Mouse (Mus musculus) mouse trophoblast stem cell (cell line): Measurements from ENCODE around the gene Samd5.

Source experiments
- in situ Hi-C, 2 experiments: fragments of 300-500 bp; cut with MseI, MboI; formaldehyde crosslinking; loops; 2 replicates in 1 of 2; 3 replicates in 1 of 2; pipeline ENCODE4 v1.15.1; 2025

The Samd5 gene

GRCm38 (mm10) chr10:9668791-9669190, 6.2 kb downstream of the Samd5 start:
- in situ Hi-C loops = no loop called here

- in situ Hi-C loops = no loop called here
Measured at GRCm38 (mm10) chr10:9652946-9653345, 22.1 kb downstream of the Samd5 start.

DNA sequence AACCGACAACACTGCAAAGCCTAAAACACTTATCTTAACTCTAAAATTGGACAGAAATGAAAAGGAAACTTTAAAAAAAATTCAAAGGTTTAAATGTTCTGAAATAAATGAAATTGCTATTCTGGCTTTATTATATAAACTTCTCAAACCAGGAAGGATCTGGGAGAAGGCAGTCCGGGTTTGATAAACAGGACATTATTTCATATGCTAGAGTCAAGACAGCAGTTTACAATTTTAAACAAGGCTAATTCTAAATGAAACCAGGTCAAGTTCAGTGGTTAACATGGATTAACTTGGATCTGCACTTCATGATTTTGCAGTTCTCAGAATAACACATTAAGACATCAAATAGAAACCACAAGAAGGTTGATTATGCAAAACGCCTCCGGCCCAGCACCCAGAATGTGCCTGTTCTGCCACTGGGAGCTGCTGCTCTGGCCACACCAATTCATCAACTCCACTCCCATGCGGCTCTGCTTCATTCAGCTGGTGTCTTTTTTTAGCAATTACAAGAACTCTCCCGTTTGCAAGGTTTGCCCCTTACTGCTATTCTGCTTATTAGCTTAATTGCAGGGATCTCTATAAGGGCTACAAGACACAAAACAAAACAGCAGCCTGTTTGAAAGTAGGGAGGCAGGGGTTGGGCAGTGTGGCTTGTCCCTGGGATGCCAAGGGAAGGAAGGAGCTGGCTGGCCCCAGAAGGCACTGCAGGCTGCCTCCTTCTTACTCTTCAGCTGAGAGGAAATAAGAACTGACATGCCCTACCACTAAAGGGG, 24.8 kb downstream of the Samd5 start:
- in situ Hi-C loops = no loop called here

- in situ Hi-C loops = no loop called here
Measured at GRCm38 (mm10) chr10:9648464-9648863, 26.5 kb downstream of the Samd5 start.

- in situ Hi-C loops = no loop called here
Measured at GRCm38 (mm10) chr10:9647741-9648140, 27.3 kb downstream of the Samd5 start.

GRCm38 (mm10) chr10:9646391-9646790, 28.6 kb downstream of the Samd5 start:
- in situ Hi-C loops = no loop called here

GRCm38 (mm10) chr10:9643531-9643930, 31.5 kb downstream of the Samd5 start:
- in situ Hi-C loops = no loop called here

DNA sequence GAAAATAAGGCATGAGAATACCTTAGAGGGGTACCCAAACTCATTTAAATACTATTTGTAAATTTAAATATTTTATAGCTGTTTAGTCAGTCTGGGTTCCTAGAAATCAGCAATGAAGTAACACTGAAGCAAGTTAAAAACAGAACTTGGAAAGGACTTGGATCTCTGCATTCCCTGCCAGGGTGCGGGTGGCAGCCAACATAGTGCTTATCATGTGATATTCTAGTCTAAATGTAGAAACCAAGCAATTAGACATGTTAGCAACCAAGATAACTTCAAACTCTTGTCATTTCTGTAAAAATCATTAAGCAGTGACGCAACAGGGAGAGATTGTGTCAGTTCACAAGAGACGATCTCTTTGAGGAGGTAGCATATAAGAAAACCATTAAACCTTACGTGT, 32.9 kb downstream of the Samd5 start:
- in situ Hi-C loops = no loop called here

GRCm38 (mm10) chr10:9640678-9641077, 34.3 kb downstream of the Samd5 start:
- in situ Hi-C loops = no loop called here

DNA sequence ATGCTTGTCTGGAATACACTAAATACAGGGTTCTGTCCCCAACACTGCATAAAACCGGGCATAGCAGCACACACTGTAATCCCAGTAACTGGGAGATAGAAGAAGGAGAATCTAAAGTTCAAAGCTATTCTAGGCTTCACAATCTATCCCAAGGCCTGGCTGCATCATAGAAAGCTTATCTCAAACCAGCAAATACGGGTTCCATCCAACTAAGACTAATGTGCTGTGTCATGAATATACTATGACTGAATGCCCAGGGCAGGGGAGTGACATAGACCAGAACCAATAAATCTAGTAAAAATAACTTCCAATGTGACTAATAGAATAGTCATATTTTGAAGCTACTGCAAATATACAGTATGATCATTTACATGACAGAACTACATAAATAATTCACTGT, 35.0 kb downstream of the Samd5 start:
- in situ Hi-C loops = no loop called here

DNA sequence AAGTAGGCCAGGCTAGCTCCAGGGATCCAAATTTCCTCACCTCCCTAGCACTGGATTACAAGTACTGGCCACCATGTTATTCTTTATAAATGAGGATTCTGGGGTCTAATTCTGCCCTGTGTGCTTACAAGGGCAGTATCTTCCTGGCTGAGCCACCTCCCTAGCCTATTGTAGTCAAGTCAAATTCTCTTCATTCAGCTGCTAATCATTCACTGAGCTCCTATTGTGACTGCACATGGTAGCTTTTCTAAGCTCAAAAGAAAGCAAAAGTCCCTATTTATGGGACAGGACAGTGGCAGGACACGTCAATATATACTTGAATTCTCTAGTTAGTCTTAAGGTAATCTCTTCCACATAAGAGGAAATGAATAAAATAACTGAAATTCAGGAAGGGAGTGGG, 49.7 kb downstream of the Samd5 start:
- in situ Hi-C loops = no loop called here

DNA sequence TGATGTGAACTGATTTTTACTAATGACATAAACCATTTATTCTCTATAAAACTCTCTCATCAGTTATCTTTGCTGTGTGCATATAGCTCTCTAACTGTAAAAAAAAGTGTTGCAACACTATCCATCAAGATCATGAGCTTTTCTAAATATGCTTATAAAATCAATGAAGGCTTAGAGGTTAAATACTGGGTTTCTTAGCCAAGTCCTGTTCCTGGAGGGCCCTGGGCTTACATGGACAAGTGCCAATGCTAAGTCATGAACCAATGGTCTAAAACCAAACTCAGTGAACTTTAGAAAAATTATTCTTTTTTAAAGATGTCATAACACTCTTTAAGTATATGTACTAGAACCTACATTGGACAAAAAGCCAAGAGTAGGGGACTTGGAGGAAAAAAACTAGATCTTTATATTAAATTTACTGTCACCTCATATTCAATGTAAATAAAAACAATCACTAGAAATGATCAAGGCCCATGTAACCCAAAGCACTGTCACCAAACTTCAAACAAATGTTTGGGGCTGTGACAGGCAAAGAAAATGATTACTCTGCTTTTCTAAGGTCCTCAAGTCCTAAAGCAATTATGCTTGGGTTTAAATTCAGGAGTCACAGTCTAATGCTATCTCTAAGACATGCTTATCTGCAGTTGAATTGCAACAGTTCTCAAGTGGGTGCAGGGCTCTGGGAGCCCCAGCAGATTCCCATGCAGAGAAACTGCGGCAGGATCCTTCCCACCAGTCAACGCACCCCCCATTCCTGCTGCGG, 52.9 kb downstream of the Samd5 start:
- in situ Hi-C loops = no loop called here

DNA sequence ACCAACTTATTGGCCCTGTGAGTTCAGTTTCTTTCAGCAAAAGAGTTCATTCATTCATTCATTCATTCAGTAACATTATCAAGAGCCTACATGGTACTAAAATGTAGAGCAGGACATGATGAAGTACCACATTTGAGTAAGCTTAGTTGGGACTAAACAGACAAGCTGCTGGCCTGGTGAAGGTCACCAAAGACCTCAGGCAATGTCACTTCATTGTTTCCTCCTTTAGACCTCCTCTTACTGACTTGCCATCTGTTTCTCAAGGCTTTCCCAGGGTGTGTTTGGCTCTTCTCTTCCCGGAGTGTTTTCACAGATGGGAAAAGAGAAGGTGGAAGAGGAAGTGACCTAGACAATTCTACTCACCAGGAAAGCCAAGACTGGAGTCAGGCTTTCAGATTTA, 54.0 kb downstream of the Samd5 start:
- in situ Hi-C loops = no loop called here

- in situ Hi-C loops = no loop called here
Measured at GRCm38 (mm10) chr10:9615009-9615408, 60.0 kb downstream of the Samd5 start.

DNA sequence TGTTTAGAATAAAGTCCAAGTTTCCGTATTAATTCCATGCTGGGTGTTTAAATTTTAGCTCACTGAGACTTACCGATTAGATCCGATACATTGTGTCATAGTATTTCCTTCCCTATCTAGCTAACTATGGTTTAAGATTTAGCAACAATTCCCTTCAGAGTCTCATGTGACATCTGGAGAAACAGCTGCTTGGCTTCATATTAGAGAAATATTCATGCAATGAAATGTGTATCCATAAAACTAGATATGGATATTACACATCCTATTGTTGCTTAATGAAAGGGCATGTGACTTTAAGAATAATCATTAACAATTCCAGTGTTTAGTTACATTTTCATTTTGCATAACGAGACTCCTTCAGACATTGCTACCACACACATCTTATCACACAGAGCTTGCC, 66.2 kb downstream of the Samd5 start:
- in situ Hi-C loops = no loop called here

GRCm38 (mm10) chr10:9607155-9607554, 67.9 kb downstream of the Samd5 start:
- in situ Hi-C loops = no loop called here

DNA sequence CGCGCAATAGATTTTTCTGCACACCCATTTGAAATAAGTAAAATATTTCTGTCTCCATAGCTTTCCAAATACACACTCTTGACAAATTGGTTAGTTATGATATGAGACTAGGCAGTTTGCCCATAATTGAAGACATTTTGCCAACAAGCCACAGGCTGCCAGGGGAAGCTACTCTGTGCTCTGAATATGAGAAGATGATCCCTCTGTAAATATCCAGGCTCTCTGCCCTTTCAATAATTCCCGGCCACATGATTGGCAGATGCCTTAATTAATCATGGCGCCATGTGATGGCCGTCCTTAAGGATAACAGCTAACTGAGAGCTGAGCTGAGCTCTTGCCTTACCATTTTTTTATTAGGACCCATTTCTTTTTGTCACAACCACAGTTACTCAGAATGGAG, 69.4 kb downstream of the Samd5 start:
- in situ Hi-C loops = no loop called here

DNA sequence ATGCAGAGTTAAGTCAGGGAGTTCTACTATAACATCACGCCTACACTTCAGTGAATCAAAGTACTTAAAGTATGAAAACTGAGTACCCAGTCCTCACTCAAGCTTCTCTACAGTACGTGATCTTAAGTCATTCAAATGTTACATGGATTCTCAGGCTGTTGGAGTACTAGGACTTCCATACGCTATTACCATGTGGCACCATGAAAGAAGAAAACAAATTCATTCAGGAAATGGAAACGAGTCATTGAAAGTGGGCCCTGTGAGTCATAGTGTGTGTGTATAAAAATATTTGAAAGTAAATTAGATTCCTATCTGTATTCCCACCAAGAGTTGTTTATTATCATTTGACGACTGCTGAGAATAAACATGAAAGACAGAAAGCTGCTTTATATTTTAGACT, 71.7 kb downstream of the Samd5 start:
- in situ Hi-C loops = no loop called here

GRCm38 (mm10) chr10:9602845-9603244, 72.2 kb downstream of the Samd5 start:
- in situ Hi-C loops = no loop called here

DNA sequence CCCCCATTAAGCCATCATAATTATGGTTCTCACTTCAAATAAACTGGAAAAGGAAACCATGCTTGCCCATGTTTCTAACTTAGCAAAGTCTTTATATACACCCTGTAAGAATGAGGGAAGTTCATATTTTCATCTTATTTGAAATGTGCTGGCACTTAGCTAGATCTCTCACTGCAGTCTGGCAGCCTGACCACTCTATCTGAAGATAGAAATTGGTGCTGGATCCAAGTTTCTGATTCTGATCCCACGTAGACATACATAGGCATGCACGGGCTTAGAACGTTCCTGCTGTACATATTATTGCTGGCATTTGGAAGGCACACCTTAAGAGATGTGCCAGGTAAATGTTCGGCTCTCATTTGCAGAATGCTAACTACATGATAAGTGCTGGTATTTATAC, 72.6 kb downstream of the Samd5 start:
- in situ Hi-C loops = no loop called here

DNA sequence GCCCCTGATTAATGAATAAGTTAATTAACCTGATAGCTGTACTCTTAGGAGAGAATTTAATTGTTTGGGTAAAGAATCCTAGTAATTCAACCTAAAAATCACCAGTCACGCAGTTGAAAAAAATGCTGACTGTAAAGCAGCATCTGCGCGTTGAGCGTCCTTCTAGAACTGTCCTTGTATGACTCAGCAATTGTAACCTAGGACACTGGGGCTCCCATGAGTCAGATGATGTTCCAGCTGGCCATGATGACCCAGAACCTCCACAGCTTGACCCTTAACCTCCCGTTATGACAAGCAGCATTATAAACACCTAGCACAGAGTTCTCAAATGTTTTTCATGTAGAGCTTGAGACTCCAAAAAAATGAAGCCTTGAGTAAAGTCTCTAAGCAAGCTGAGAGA, 78.8 kb downstream of the Samd5 start:
- in situ Hi-C loops = no loop called here

DNA sequence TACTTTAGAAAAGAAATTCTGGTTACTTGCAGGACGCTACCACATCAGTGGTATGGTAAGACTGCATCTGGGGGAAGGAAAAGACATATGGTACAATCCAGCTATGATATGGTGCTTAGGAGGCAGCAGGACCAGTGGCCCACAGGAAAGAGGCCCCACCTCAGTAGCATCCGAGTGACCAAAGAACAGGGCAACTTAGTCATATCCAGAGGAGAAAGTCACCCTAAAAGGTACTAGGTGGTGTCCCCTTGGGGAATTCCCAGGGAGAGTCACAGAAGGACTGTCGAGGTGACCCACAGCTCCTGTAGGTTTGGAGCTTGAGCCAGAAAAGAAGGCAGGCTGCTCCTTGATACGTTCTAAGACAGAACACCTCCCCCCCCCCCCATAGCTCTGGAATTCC, 80.3 kb downstream of the Samd5 start:
- in situ Hi-C loops = no loop called here

DNA sequence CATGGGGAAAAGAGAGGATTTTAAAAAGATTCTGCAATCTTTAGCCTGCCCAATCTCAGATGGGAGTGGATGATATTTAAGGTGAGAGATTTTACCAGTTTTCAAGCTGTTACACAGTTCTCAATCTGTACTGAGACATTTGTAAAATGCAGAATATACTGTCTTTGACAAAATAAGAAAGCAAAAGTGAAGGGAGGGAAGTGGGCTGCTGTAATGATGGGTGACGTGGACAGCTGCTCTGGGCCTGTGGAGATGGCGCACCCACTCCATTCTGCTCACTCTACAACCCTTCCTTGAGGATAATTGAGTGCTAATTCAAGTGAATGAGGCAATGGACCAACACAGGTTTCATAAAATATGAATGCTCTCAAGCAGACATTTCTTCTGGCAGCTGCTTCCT, 84.4 kb downstream of the Samd5 start:
- in situ Hi-C loops = no loop called here
